Mouse (Mus musculus) thymus, adult 2 months (tissue): ENCODE results near the gene Myh3.

Experiments used
- CTCF ChIP-seq: fragments of 200-500 bp; IDR thresholded peaks from 2 replicates; pipeline ENCODE4 v1.5.1; 2012; ENCODE audit warnings: mild to moderate bottlenecking, control low read depth, low read length, moderate library complexity, borderline replicate concordance; ENCODE audit not compliant: control insufficient read depth, poor library complexity, insufficient read depth; ENCODE audit errors: extremely low read depth
- POLR2A ChIP-seq: fragments of 200-500 bp; IDR thresholded peaks from 2 replicates; pipeline ENCODE4 v1.6.1; 2012; ENCODE audit warnings: mild to moderate bottlenecking, low read length, control low read depth, moderate library complexity; ENCODE audit not compliant: control insufficient read depth, poor library complexity, insufficient read depth; ENCODE audit errors: extremely low read depth

GRCm38 (mm10) chr11:67148286-67149012 lies 70.3 kb downstream of the Myh3 start:
- TF ChIP-seq POLR2A = no peak
- TF ChIP-seq CTCF = no peak
